Mouse (Mus musculus): ENCODE measurements around the gene Alas2. TPM values are rescaled to one million over a fixed set of nuclear protein-coding genes. Genes with fewer than 3 reads are reported as not detected.

Gene Alas2
- polyA plus RNA-seq, 1 experiment from 2014 or later: 44.3 TPM

Small RNAs within 50 kb of the gene (microRNA-seq; reads per million reads assigned to microRNA genes)
- not detected for gene Mir3620

Other genes with a start within 250 kb of the Alas2 start
- 46.8 and 48.0 TPM in 2 replicates for gene Tmem29, start 88.2 kb upstream of the Alas2 start, polyA plus RNA-seq (2016; fragmentation: Nextera tagmentation; extraction: Ambion mirVana)
- gene Pfkfb1, start 40.9 kb downstream of the Alas2 start, polyA plus RNA-seq (2016; fragmentation: Nextera tagmentation; extraction: Ambion mirVana): 4.2 and 4.4 TPM in 2 replicates
- gene Apex2, start 42.5 kb downstream of the Alas2 start, polyA plus RNA-seq (2016; fragmentation: Nextera tagmentation; extraction: Ambion mirVana): 22.0 and 24.2 TPM in 2 replicates
- 54.3 and 66.7 TPM in 2 replicates for gene Tro, start 110.2 kb downstream of the Alas2 start, polyA plus RNA-seq (2016; fragmentation: Nextera tagmentation; extraction: Ambion mirVana)